Mouse (Mus musculus) kidney, adult 2 months (tissue): ENCODE measurements around the gene Lmna.

Experiments used
- CTCF ChIP-seq: fragments of 200-500 bp; conservative IDR thresholded peaks from 2 replicates; pipeline ENCODE4 v1.5.1; 2011; ENCODE audit warnings: low read depth, mild to moderate bottlenecking, control low read depth, low read length, moderate library complexity, mixed read lengths; ENCODE audit not compliant: insufficient read depth, insufficient read length
- POLR2A ChIP-seq: fragments of 200-500 bp; IDR thresholded peaks from one replicate; pipeline ENCODE4 v1.6.1; 2011; ENCODE audit warnings: low read depth, low read length, control low read depth

- TF ChIP-seq CTCF (no peak), POLR2A (no peak)
Observed at GRCm38 (mm10) chr3:88481372-88482040, 28.2 kb downstream of the Lmna start.
